Mouse (Mus musculus) midbrain, embryonic 10.5 days (tissue): ENCODE measurements around the gene Tns1. TPM values are rescaled to one million over a fixed set of nuclear protein-coding genes. Genes with fewer than 3 reads are reported as not detected.
A peak's percentile ranks its signal among the peaks of the same experiment; 100 is the strongest.

Source experiments
- DNase-seq: peaks from one replicate; pipeline ENCODE4 v3.0.0-alpha.2; 2017; ENCODE audit warnings: low spot score
- H3K27ac ChIP-seq: fragments of 300-500 bp; sonication (generic); replicated peaks from 2 replicates; pipeline ENCODE4 v1.5.1; 2016; ENCODE audit warnings: mild to moderate bottlenecking
- H3K27me3 ChIP-seq: fragments of 300-500 bp; sonication (generic); 2 replicates; pipeline ENCODE4 v1.6.1; 2016; ENCODE audit warnings: low read depth, mild to moderate bottlenecking; ENCODE audit not compliant: poor library complexity, severe bottlenecking
- H3K36me3 ChIP-seq: fragments of 300-500 bp; sonication (generic); 2 replicates; pipeline ENCODE4 v1.6.1; 2016; ENCODE audit warnings: mild to moderate bottlenecking, moderate library complexity
- H3K4me1 ChIP-seq: fragments of 300-500 bp; sonication (generic); 2 replicates; pipeline ENCODE4 v1.6.1; 2016
- H3K4me3 ChIP-seq: fragments of 300-500 bp; sonication (generic); 2 replicates; pipeline ENCODE4 v1.5.1; 2016; ENCODE audit warnings: mild to moderate bottlenecking, moderate library complexity
- H3K9me3 ChIP-seq: fragments of 300-500 bp; sonication (generic); replicated peaks from 2 replicates; pipeline ENCODE4 v1.6.1; 2016; ENCODE audit warnings: mild to moderate bottlenecking
- WGBS: fragments of 180-500 bp; shearing (Covaris S2); methylation state at CpG from one replicate; pipeline ENCODE4 v1.1.7; 2016; 5-methylcytosine and 5-hydroxymethylcytosine counted together
- polyA plus RNA-seq: library from polyadenylated mRNA; unstranded; fragments of >200 nt; fragmentation: Nextera tagmentation; extraction: Ambion mirVana; gene quantifications from 2 replicates; pipeline ENCODE4 v1.2.1, GENCODE M21; 2016

The Tns1 gene
- polyA plus RNA-seq, 1 experiment from 2014 or later = 10.3 TPM

- no peak overlapping the region for H3K4me3 ChIP-seq
- DNase-seq = no peak
- H3K27ac ChIP-seq = no peak overlapping the region
- WGBS = 84% methylated on average over 7 of the region's 7 CpGs
- H3K27me3 ChIP-seq = no peaks in the 10 kb centered on the region
- H3K9me3 ChIP-seq = no peaks in the 10 kb centered on the region
- peaks cover 4% of the 10 kb centered on the region; the same call in 1 of the 2 replicates for H3K36me3 ChIP-seq
- H3K4me1 ChIP-seq = peaks cover 8% of the 10 kb centered on the region
These were observed 130.3 kb downstream of the Tns1 start for GRCm38 (mm10) chr1:73993901-73994426.

DNA sequence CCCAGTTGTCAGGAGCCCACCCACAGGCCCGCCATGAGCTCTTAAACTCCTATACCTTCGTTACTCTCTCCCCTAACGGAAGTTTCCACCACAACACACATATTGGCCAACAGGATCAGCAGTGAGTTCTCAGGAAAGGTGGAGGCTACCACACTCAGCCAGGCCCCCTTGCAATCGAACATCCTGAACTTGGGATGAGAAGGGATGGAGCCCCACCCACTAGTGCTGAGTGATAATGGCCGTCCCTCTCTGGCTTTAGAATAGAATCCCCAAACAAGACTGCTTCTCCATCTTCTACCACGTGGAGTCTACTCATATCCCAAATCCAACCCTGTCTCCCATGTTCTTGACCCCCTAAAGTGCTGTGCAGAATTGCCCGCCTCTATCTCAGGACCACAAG is 131.0 kb downstream of the Tns1 start:
- Histone ChIP-seq H3K4me3 (no peak overlapping the region), H3K27me3 (no peaks in the 10 kb centered on the region), H3K27ac (no peak overlapping the region), H3K9me3 (no peaks in the 10 kb centered on the region), H3K36me3 (peaks cover 4% of the 10 kb centered on the region; the same call in 1 of the 2 replicates), H3K4me1 (peaks cover 3% of the 10 kb centered on the region; the same call in 1 of the 2 replicates)
- DNase-seq = no peak
- 83% methylated on average over 7 of the region's 7 CpGs for WGBS

DNA sequence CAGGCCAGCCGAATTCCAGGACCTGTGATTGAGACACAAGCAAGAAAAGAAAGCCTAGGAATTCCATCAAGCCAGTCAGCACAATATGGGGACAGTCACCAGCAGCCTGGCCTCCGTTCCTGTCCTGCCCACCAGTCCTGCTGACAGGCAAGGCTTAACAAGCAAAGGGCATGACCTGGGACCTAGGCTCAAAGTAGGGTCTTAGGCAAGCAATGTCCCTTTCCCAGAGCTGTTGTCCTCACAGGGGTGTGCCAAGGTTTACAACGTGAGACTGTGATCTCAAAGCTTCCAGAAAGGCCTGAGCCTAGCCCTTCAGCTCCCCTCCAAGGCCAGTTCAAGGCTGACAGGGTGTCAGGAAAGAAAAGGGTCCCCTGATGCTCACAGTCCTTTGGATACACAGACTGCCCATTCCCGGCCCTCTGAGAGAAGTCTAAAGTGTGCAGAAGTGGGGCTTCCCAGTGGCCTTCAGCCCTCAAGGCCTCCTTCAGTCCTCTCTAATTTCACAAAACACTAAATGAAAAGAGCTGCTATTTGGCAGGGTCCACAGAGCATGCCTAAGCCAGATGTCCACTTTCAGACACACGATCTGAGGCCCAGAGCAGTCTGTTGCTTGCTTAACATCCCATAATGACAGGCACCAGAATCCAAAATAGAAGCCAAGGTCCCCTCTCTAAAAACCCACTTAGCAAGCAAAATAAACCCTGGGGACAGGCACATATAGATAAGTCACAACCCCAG is 131.9 kb downstream of the Tns1 start:
- Histone ChIP-seq H3K27ac (no peak overlapping the region; the same call in 1 of the 2 replicates), H3K4me1 (peaks cover 8% of the 10 kb centered on the region; the same call in 1 of the 2 replicates), H3K4me3 (no peak overlapping the region), H3K9me3 (no peaks in the 10 kb centered on the region), H3K36me3 (peaks cover 4% of the 10 kb centered on the region; the same call in 1 of the 2 replicates), H3K27me3 (no peaks in the 10 kb centered on the region)
- WGBS = 65% methylated on average over 5 of the region's 5 CpGs
- DNase-seq = no peak

DNA sequence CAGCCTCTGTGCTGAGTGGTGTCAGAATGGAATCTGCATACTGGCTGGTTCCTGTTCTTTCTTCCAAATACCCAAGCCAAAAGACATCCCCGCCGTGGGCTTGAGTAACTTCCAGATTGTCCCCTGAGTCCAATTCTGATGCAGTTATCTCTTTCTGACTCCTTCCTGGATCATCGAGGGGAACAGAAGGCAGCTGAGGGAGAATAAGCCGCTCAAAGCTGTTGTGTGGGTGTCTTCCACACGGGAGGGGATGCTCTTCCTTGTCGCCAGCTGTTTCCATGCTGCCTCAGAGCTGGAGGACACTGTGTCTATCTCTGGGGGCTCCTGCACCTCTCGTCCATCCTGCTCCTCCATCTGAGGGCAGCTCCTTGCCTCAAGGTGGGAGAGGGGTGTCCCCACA is 133.0 kb downstream of the Tns1 start:
- H3K4me1 ChIP-seq = peaks cover 8% of the 10 kb centered on the region; the same call in 1 of the 2 replicates
- no peak overlapping the region for H3K4me3 ChIP-seq
- 84% methylated on average over 7 of the region's 7 CpGs for WGBS
- H3K27ac ChIP-seq = no peak overlapping the region
- no peaks in the 10 kb centered on the region for H3K27me3 ChIP-seq
- H3K36me3 ChIP-seq = peaks cover 4% of the 10 kb centered on the region; the same call in 1 of the 2 replicates
- no peak for DNase-seq
- H3K9me3 ChIP-seq = no peaks in the 10 kb centered on the region

DNA sequence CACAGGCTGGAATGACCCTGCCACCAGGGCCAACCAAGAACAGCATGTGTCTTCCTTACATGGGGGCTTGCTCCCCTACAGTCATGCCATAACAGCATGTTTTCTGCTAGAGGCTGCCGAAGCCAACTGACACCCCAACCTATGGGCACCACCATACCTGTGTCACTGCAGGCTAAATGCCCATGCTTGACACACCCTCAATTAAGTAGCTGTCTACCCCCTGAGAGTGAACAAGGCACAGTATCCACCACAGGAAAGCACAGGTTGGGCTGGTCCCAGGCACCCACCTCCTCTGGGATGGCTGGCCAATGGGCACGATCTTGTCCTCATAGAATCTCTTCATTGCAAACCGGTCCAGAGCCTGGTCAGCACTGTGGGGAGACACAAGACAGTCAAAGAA is 134.2 kb downstream of the Tns1 start:
- Histone ChIP-seq H3K27me3 (no peaks in the 10 kb centered on the region), H3K27ac (no peak overlapping the region), H3K4me1 (peaks cover 8% of the 10 kb centered on the region; the same call in 1 of the 2 replicates), H3K36me3 (peaks cover 4% of the 10 kb centered on the region; the same call in 1 of the 2 replicates), H3K9me3 (no peaks in the 10 kb centered on the region), H3K4me3 (no peak overlapping the region)
- no peak for DNase-seq
- WGBS = 85% methylated on average over 3 of the region's 3 CpGs

DNA sequence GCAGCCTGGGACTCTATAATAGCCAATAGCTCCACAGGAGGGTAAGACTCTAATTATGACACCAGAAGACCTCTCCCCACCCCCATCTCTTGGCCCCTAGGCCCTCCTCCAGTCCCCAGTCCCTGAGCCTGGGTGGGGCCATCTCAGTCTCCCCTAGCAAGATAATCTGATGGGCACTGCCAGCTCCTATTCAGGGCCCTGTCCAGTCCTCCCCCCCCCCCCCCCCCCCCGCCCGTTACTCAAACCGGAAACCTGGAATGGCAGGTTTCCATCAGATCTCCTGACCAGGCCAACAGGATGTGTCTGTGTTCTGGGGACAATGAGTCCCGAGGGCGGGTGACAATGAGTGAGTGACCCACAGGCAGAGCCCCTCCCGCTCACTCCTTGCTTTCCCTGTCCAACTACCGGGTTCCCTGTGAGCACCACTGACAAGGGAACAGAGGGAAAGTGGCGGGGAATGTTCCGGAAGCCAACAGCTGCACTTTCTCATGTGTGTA is 136.5 kb downstream of the Tns1 start:
- Histone ChIP-seq H3K9me3 (no peaks in the 10 kb centered on the region), H3K36me3 (peaks cover 6% of the 10 kb centered on the region; the same call in 1 of the 2 replicates), H3K27ac (0 out of 2 replicates have a peak overlapping the region, but pooled peaks have one; percentile 46), H3K4me3 (no peak overlapping the region), H3K4me1 (peaks cover 8% of the 10 kb centered on the region; the same call in 1 of the 2 replicates), H3K27me3 (no peaks in the 10 kb centered on the region)
- WGBS = 80% methylated on average over 9 of the region's 9 CpGs
- DNase-seq = no peak

DNA sequence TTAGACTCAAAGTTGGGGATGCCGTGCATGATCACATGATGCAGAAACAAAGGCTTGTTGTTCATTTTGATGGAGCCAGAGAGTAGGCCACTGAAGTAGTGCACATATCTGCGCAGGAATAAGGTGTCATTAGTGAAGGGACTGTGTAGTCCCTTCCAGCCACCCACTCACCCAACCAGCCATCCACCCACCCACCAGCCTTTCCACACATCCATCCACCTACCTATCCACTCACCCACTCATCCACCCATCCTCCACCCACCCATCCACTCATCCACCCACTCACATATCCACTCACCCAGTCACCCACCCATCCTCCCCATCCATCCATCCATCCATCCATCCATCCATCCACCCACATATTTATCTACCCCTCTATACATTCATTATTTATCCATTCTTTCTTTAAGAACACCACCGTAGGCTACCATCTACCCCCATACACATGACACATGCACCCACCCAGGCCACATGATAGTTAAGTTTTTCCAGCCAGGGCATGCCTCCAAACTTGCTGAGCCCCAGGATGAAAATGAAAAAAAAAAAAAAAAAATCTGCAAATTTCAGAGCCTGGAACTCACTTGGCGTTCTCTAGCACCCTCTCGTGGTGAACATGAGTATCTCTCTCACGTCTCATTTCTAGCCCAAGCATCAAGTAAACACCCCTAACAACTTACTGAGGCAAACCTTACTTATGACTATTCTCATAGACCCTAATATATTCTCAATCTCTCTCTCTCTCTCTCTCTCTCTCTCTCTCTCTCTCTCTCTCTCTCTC is 137.8 kb downstream of the Tns1 start:
- peak; percentile 38 for DNase-seq
- Histone ChIP-seq H3K9me3 (no peaks in the 10 kb centered on the region), H3K27ac (no peak overlapping the region), H3K4me3 (no peak overlapping the region), H3K36me3 (peaks cover 10% of the 10 kb centered on the region; the same call in 1 of the 2 replicates), H3K4me1 (peaks cover 5% of the 10 kb centered on the region; the same call in 1 of the 2 replicates), H3K27me3 (no peaks in the 10 kb centered on the region)
- WGBS = 47% methylated on average over 6 of the region's 6 CpGs

DNA sequence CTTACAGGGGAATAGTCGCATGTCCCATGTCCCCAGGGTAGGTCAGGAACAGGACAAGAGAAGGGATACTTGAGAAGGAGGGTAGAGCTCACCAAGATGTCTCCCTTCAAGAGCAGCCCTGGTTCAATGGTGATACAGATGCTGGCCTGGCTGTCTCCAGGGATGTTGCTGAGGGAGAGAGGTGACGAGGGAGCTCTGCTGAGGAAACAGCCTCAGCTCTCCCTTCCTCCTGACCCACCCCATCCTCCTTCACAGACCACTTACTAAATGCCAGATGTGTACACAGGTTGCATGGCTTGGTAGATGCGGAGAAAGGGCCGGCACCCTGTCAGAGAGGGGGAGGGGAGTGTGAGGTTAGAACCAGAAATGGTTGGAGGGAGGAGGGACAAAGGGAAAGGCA is 138.6 kb downstream of the Tns1 start:
- no peak for DNase-seq
- Histone ChIP-seq H3K9me3 (no peaks in the 10 kb centered on the region), H3K27me3 (no peaks in the 10 kb centered on the region), H3K4me1 (peaks cover 5% of the 10 kb centered on the region; the same call in 1 of the 2 replicates), H3K27ac (no peak overlapping the region), H3K4me3 (no peak overlapping the region), H3K36me3 (peaks cover 10% of the 10 kb centered on the region; the same call in 1 of the 2 replicates)
- WGBS = 85% methylated on average over 4 of the region's 4 CpGs

- no peak overlapping the region for H3K4me3 ChIP-seq
- H3K4me1 ChIP-seq = no peaks in the 10 kb centered on the region
- H3K27me3 ChIP-seq = no peaks in the 10 kb centered on the region
- H3K27ac ChIP-seq = peak overlapping the region; percentile 23; the same call in 1 of the 2 replicates
- DNase-seq = no peak
- H3K9me3 ChIP-seq = no peaks in the 10 kb centered on the region
- 74% methylated on average over 3 of the region's 3 CpGs for WGBS
- H3K36me3 ChIP-seq = peaks cover 10% of the 10 kb centered on the region; the same call in 1 of the 2 replicates
These were observed 145.0 kb downstream of the Tns1 start for GRCm38 (mm10) chr1:73979214-73979613.

- Histone ChIP-seq H3K4me1 (0 out of 2 replicates have a peak, but pooled peaks cover 3% of the 10 kb centered on the region), H3K27me3 (no peaks in the 10 kb centered on the region), H3K9me3 (no peaks in the 10 kb centered on the region), H3K36me3 (peaks cover 10% of the 10 kb centered on the region; the same call in 1 of the 2 replicates), H3K27ac (no peak overlapping the region), H3K4me3 (no peak overlapping the region)
- 100% methylated on average over 1 of the region's 1 CpGs for WGBS
- DNase-seq = no peak
These were observed 145.7 kb downstream of the Tns1 start for GRCm38 (mm10) chr1:73978576-73978975.

DNA sequence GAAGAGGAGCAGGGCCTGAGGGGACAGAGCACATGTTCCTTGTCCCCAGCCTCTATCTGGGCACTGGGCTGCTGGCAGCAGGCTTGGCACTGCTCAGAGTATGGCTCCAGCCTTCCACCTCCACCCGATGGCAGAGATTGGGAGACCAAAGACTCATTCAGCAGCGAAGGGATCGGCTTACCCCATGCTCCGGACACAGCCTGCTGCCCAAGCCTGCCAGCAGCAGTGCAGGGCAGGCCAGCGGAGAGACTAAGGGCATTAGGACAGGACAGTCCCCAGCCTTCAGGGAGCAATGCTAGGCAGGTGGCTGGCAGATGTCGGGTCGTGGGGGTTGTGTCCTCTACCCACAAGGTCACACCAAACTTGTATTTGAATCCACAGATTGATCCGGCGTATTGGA is 150.3 kb downstream of the Tns1 start:
- no peak for DNase-seq
- Histone ChIP-seq H3K9me3 (no peaks in the 10 kb centered on the region), H3K27ac (peak overlapping the region; percentile 61; the same call in 1 of the 2 replicates), H3K27me3 (peaks cover 3% of the 10 kb centered on the region), H3K36me3 (no peaks in the 10 kb centered on the region), H3K4me1 (peaks cover 17% of the 10 kb centered on the region), H3K4me3 (no peak overlapping the region)
- 75% methylated on average over 9 of the region's 9 CpGs for WGBS

- no peak for DNase-seq
- Histone ChIP-seq H3K4me1 (peaks cover 29% of the 10 kb centered on the region), H3K27ac (no peak overlapping the region), H3K27me3 (peaks cover 3% of the 10 kb centered on the region), H3K4me3 (no peak overlapping the region), H3K36me3 (no peaks in the 10 kb centered on the region), H3K9me3 (no peaks in the 10 kb centered on the region)
- WGBS = 67% methylated on average over 5 of the region's 5 CpGs
These were observed 151.5 kb downstream of the Tns1 start for GRCm38 (mm10) chr1:73972726-73973125.
